Mouse (Mus musculus) right cerebral cortex, postnatal 4 days (tissue): ENCODE data around the gene Lrp1.

Experiments
- DNase-seq: peaks from one replicate; pipeline ENCODE4 v3.0.0-alpha.2; 2022

Gene Lrp1

GRCm38 (mm10) chr10:127492118-127492517 lies 128.8 kb downstream of the Lrp1 start:
- DNase-seq, result no peak

GRCm38 (mm10) chr10:127491128-127491512 lies 129.8 kb downstream of the Lrp1 start:
- DNase-seq, result no peak

- DNase-seq, result no peak
Observed at GRCm38 (mm10) chr10:127490160-127491127, 130.5 kb downstream of the Lrp1 start.

DNA sequence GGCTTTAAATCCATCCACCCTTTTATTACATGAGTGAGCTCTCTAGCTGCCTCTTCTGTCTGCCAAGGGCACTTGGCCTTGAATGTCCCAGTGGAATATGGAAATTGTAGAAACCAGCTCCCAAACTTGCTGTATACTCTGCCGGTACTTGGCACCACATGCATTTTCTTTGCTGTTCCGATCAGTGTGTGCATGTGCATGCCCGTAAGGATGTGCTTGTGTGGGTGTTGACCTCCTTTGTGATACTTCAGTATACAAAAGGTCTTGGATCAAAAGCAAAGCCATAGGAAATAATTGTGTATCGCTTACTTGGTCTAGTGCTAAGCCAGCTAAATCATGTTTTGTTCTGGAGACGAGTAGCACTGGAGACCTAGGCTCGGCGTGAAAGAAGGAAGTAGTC lies 132.1 kb downstream of the Lrp1 start:
- no peak for DNase-seq
